Comparison of ENCODE assay signal across 22 mouse cellular contexts in the genomic region with DNA sequence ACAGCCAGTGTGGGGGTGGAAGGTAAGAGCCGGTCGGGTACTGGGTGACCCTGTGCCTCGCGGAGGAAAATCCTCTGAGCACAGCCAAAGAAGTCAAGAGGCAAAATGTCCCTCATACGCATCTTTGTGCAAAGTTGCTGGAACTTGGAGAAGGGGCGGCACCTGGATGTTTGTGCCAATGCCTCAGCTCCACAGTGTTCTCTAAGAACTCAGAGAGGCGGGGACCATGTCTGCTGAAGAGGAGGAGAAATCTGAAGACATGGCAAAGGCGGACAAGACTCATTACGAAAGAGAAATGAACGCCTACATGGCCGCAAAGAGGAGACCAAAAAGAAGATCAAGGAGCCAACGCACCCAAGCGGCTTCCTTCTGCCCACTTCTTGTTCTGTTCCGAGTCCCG. TPM values are rescaled to one million over a fixed set of nuclear protein-coding genes. Genes with fewer than 3 reads are reported as not detected.
A peak's percentile ranks its signal among the peaks of the same experiment; 100 is the strongest.
DNase-seq lines count a peak whose midpoint lies in the region; ATAC-seq and TF ChIP-seq lines count a peak whose summit lies in the region.
"Had no signal": no experiment of that assay in that cellular context is flagged by ENCODE, and none has a peak within 500 bp of the region (broad histone marks: within the 10 kb centered on the region; RNA-seq: fewer than 3 reads in every experiment).

No protein-coding gene starts in this region.

- peaks cover 5% of the 10 kb centered on the region for H3K9me3 ChIP-seq in E14TG2a.4 (ENCODE audit: low read length)
- H3K9me3 ChIP-seq in limb, embryonic 10.5 days (replicated peaks): no peaks in the 10 kb centered on the region
- H3K9me3 ChIP-seq: forebrain, embryonic 15.5 days; hindbrain, embryonic 12.5 days; midbrain, embryonic 15.5 days had no signal

- peak overlapping the region; percentile 66 for H3K4me3 ChIP-seq in E14TG2a.4 (replicated peaks; ENCODE audit: low read length)
- H3K4me3 ChIP-seq in cortical plate, adult 2 months (ENCODE audit: insufficient read depth, low read length): peak overlapping the region; percentile 26; the same call in 1 of the 2 replicates
- no peak overlapping the region for H3K4me3 ChIP-seq in limb, embryonic 10.5 days
- H3K4me3 ChIP-seq: forebrain, embryonic 15.5 days; gastrocnemius, adult 2 months; hindbrain, embryonic 12.5 days; midbrain, embryonic 15.5 days had no signal

- H3K27ac ChIP-seq in cortical plate, adult 2 months (ENCODE audit: insufficient read depth, low read length): peak overlapping the region; percentile 75; the same call in 1 of the 2 replicates
- no peak overlapping the region for H3K27ac ChIP-seq in limb, embryonic 10.5 days
- H3K27ac ChIP-seq: forebrain, embryonic 15.5 days; gastrocnemius, adult 2 months; hindbrain, embryonic 12.5 days; midbrain, embryonic 15.5 days had no signal

- H3K27me3 ChIP-seq in E14TG2a.4 (ENCODE audit: insufficient read depth, low read length): no peaks in the 10 kb centered on the region
- H3K27me3 ChIP-seq in limb, embryonic 10.5 days (ENCODE audit: low read depth, poor library complexity, severe bottlenecking): no peaks in the 10 kb centered on the region
- H3K27me3 ChIP-seq: forebrain, embryonic 15.5 days; hindbrain, embryonic 12.5 days; midbrain, embryonic 15.5 days had no signal

- no peak for TF ChIP-seq CTCF in E14TG2a.4 (conservative IDR thresholded peaks at IDR 0.05; ENCODE audit: low read length)
- no peak for TF ChIP-seq CTCF in cortical plate, adult 2 months (IDR thresholded peaks at IDR 0.05; ENCODE audit: extremely low read depth, insufficient read depth, low read length)

- H3K36me3 ChIP-seq in E14TG2a.4 (ENCODE audit: insufficient read depth, low read length): no peaks in the 10 kb centered on the region
- H3K36me3 ChIP-seq in limb, embryonic 10.5 days: no peaks in the 10 kb centered on the region
- H3K36me3 ChIP-seq: forebrain, embryonic 15.5 days; hindbrain, embryonic 12.5 days; midbrain, embryonic 15.5 days had no signal

- WGBS in limb, embryonic 10.5 days: 86% methylated on average over 15 of the region's 15 CpGs

- TF ChIP-seq POLR2A in cortical plate, adult 2 months (IDR thresholded peaks at IDR 0.05; ENCODE audit: extremely low read depth, insufficient read depth, low read length): no peak

- peaks cover 67% of the 10 kb centered on the region for H3K4me1 ChIP-seq in E14TG2a.4 (replicated peaks; ENCODE audit: low read depth, low read length)
- peaks cover 1% of the 10 kb centered on the region; the same call in 1 of the 2 replicates for H3K4me1 ChIP-seq in cortical plate, adult 2 months (ENCODE audit: control insufficient read depth, insufficient read depth, low read length)
- H3K4me1 ChIP-seq in limb, embryonic 10.5 days: peaks cover 11% of the 10 kb centered on the region

- peak; percentile 35; the same call in 1 of the 2 replicates for ATAC-seq in frontal cortex, adult (ENCODE audit: low TSS enrichment)
- ATAC-seq: forebrain, embryonic 15.5 days; intestine, embryonic 16.5 days; midbrain, embryonic 15.5 days had no signal

- no peak for DNase-seq in frontal cortex, postnatal 10 days (ENCODE audit: low spot score in 2 of 2)
- peak; percentile 54 to 60 for DNase-seq in lung, adult 18-20 months
- DNase-seq in lung, postnatal 10 days: no peak
- no peak for DNase-seq in limb, embryonic 10.5 days (ENCODE audit: low spot score)
- no peak for DNase-seq in thymus, postnatal 10 days (ENCODE audit: low spot score in 2 of 2)
- DNase-seq: adrenal gland, adult 2 months; cerebellum, adult 9-11 months; gastrocnemius, adult 2 months; heart, adult 11 months; liver; lung, adult 2 months; thymus, adult 18-20 months had no signal

RNA-seq across cellular contexts. Expression of a gene that starts 2.4 kb away (rescaled TPM):
- polyA plus RNA-seq in cortical plate, adult 2 months (2012; rRNA removed): 37.9 and 39.5 TPM in 2 replicates
- polyA plus RNA-seq in limb, embryonic 10.5 days (2016; fragmentation: Nextera tagmentation; extraction: Ambion mirVana): 2.2 and 2.7 TPM in 2 replicates

RNA-seq across cellular contexts. Expression of a gene that starts 20.9 kb away (rescaled TPM):
- not detected in 2 replicates for polyA plus RNA-seq in cortical plate, adult 2 months (2012; rRNA removed)
- polyA plus RNA-seq in limb, embryonic 10.5 days (2016; fragmentation: Nextera tagmentation; extraction: Ambion mirVana): not detected in 2 replicates
- polyA plus RNA-seq: adrenal gland, adult 2 months; C2C12; forebrain, embryonic 15.5 days; heart, embryonic 16.5 days; hindbrain, embryonic 12.5 days; intestine, embryonic 16.5 days; lung, adult 2 months; midbrain, embryonic 15.5 days; neural tube, embryonic 11.5 days had no signal

RNA-seq across cellular contexts. Expression of a gene that starts 33.2 kb away (rescaled TPM):
- polyA plus RNA-seq in cortical plate, adult 2 months (2012; rRNA removed): 0.38 and 0.75 TPM in 2 replicates
- not detected in 2 replicates for polyA plus RNA-seq in limb, embryonic 10.5 days (2016; fragmentation: Nextera tagmentation; extraction: Ambion mirVana)
- polyA plus RNA-seq: C2C12; forebrain, embryonic 15.5 days; heart, embryonic 16.5 days; intestine, embryonic 16.5 days; midbrain, embryonic 15.5 days; neural tube, embryonic 11.5 days had no signal

RNA-seq across cellular contexts. Expression of a gene that starts 51.4 kb away (rescaled TPM):
- not detected in 2 replicates for polyA plus RNA-seq in cortical plate, adult 2 months (2012; rRNA removed)
- 0.15 and 0.29 TPM in 2 replicates for polyA plus RNA-seq in limb, embryonic 10.5 days (2016; fragmentation: Nextera tagmentation; extraction: Ambion mirVana)
- polyA plus RNA-seq: adrenal gland, adult 2 months; C2C12; forebrain, embryonic 15.5 days; heart, embryonic 16.5 days; hindbrain, embryonic 12.5 days; intestine, embryonic 16.5 days; lung, adult 2 months; neural tube, embryonic 11.5 days had no signal

RNA-seq across cellular contexts. Expression of a gene that starts 51.4 kb away (rescaled TPM):
- polyA plus RNA-seq in cortical plate, adult 2 months (2012; rRNA removed): not detected in 2 replicates
- not detected in 2 replicates for polyA plus RNA-seq in limb, embryonic 10.5 days (2016; fragmentation: Nextera tagmentation; extraction: Ambion mirVana)
- polyA plus RNA-seq: adrenal gland, adult 2 months; C2C12; forebrain, embryonic 15.5 days; heart, embryonic 16.5 days; hindbrain, embryonic 12.5 days; intestine, embryonic 16.5 days; lung, adult 2 months; midbrain, embryonic 15.5 days had no signal

Comparison
In these comparisons a context has a peak if more than half of its experiments do, and no peak if none do; other contexts are left out.
1. DNase-seq: peak in lung, adult 18-20 months (2 of 2); none in frontal cortex, postnatal 10 days (0 of 2), lung, postnatal 10 days (single experiment), limb, embryonic 10.5 days (single experiment) and thymus, postnatal 10 days (0 of 2).
2. RNA of a gene that starts 2.4 kb away (polyA plus RNA-seq): 37.9 to 39.5 TPM in cortical plate, adult 2 months; 2.2 to 2.7 TPM in limb, embryonic 10.5 days; every median in the first group is over 10 times any median in the second.